Mouse (Mus musculus) cerebellum, adult 2 months (tissue): ENCODE measurements around the gene Schip1.

Experiments used
- CTCF ChIP-seq: fragments of 200-500 bp; IDR thresholded peaks from 2 replicates; pipeline ENCODE4 v1.5.1; 2011; ENCODE audit warnings: low read depth, mild to moderate bottlenecking, control low read depth, low read length, moderate library complexity, borderline replicate concordance; ENCODE audit not compliant: insufficient read depth
- POLR2A ChIP-seq: fragments of 200-500 bp; IDR thresholded peaks from 2 replicates; pipeline ENCODE4 v1.6.1; 2011; ENCODE audit warnings: low read length, control low read depth, borderline replicate concordance; ENCODE audit not compliant: insufficient read depth

DNA sequence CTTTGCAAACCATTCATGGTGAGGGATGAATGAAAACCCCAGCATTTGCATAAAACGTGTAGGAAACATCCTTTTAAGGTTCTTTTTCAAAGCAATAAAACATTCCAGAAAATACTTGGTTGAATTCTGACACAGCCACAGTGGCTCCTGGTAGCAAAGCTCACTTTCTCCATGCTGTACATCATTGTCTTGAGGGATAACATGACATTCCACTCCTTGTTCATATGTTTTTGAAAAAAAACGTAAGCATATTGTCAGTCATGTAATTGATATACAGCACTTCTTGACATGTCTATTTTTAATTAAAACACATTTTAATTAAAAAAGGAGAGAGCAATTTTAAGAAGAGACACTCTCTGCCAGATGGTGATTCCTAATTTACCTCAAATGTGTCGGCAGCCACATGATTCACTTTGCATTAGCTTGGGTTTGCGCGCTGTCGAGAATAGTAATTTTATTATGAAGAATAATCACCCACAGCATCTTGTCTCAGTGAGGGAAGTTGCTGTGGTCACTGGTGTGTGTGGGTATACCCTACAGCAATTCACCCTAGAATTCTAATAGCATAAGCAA, 61.8 kb downstream of the Schip1 start:
- no peak for TF ChIP-seq POLR2A
- TF ChIP-seq CTCF, result no peak
